Mouse (Mus musculus): ENCODE data around the gene Numbl. TPM values are rescaled to one million over a fixed set of nuclear protein-coding genes. Genes with fewer than 3 reads are reported as not detected.

Numbl gene
- polyA plus RNA-seq, 1 experiment, result 28.8 TPM

DNA sequence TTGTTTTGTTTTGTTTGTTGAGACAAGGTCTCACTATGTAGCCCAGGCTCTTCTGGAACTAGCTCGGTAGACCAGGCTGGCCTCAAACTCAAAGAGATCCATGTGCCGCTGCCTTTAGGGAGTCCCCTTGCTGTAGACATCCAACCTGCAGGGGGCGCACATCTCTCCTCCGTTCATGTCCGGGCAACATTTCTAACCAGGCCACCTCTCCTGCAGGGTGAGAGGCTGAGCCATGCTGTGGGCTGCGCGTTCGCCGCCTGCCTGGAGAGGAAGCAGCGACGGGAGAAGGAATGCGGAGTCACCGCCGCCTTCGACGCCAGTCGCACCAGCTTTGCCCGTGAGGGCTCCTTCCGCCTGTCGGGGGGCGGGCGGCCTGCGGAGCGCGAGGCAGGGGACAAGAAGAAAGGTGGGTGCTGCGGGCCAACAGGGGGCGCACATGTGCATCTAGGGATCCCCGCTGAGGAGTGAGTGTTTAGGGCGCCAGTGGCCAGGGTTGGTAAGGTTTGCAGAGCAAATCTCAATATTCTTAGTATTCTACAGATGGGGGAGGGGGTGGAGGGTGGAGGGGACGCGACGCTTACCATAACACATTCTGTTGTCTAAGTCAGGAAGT lies 15.6 kb downstream of the Numbl start:
- H3K79me2 ChIP-seq (ENCODE audit: control insufficient read depth, insufficient read depth), result no peaks in the 10 kb centered on the region
- H3K36me3 ChIP-seq (ENCODE audit: control insufficient read depth, insufficient read depth), result peaks cover 7% of the 10 kb centered on the region
- H3K27me3 ChIP-seq (ENCODE audit: control insufficient read depth, insufficient read depth, insufficient read length), result no peaks in the 10 kb centered on the region
- H3K4me3 ChIP-seq, result no peak overlapping the region
- H3ac ChIP-seq (ENCODE audit: control insufficient read depth, insufficient read length), result no peak overlapping the region
- H3K4me2 ChIP-seq (ENCODE audit: low read depth), result no peak overlapping the region
- TF ChIP-seq MAX (IDR thresholded peaks at IDR 0.05; ENCODE audit: low read depth) (no peak), MYOD1 (IDR thresholded peaks at IDR 0.05; ENCODE audit: control insufficient read depth in 1 of 3, insufficient read length in 2 of 3, low read depth in 2 of 3) (no peak), SRF (IDR thresholded peaks at IDR 0.05; ENCODE audit: control insufficient read depth, insufficient read length, low read depth) (no peak), USF1 (IDR thresholded peaks at IDR 0.05; ENCODE audit: low read depth) (no peak), MYOG (IDR thresholded peaks at IDR 0.05; ENCODE audit: control insufficient read depth in 1 of 3, insufficient read depth in 1 of 3, insufficient read length in 2 of 3, low read depth in 2 of 3) (no peak), CEBPB (IDR thresholded peaks at IDR 0.05; ENCODE audit: insufficient read depth, poor library complexity, severe bottlenecking) (no peak), E2F4 (IDR thresholded peaks at IDR 0.05; ENCODE audit: insufficient read depth) (no peak), REST (IDR thresholded peaks at IDR 0.05; ENCODE audit: insufficient read depth, insufficient read length) (no peak), TCF12 (IDR thresholded peaks at IDR 0.05; ENCODE audit: insufficient read depth, poor library complexity, severe bottlenecking) (no peak)

DNA sequence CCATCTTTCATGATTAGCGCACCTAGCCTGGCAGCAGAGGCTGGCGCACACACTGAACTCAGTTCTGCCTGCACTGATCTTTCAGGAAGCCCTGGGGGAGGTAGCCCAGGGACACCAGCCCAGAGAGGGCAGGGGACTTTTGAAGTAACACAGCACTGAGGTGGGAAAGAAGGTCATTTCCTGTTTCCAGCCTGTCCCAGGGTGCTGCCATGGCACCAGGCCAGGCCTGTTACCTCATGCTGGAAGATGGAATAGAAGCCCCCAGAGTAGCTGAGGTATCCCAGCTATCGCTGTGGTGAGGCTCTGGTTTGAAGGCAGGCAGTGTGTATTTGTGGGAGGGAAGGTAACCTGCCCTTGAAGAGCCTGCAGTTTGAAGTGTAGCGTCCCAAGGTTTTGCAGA lies 16.7 kb downstream of the Numbl start:
- Histone ChIP-seq H3K36me3 (ENCODE audit: control insufficient read depth, insufficient read depth) (peaks cover 7% of the 10 kb centered on the region), H3K27me3 (ENCODE audit: control insufficient read depth, insufficient read depth, insufficient read length) (no peaks in the 10 kb centered on the region), H3K79me2 (ENCODE audit: control insufficient read depth, insufficient read depth) (no peaks in the 10 kb centered on the region), H3K4me3 (no peak overlapping the region), H3ac (ENCODE audit: control insufficient read depth, insufficient read length) (no peak overlapping the region), H3K4me2 (ENCODE audit: low read depth) (no peak overlapping the region)
- no peak for TF ChIP-seq SRF (IDR thresholded peaks at IDR 0.05; ENCODE audit: control insufficient read depth, insufficient read length, low read depth)
- no peak for TF ChIP-seq POLR2A (IDR thresholded peaks at IDR 0.05; ENCODE audit: insufficient read length, low read depth)
- TF ChIP-seq TCF12 (IDR thresholded peaks at IDR 0.05; ENCODE audit: insufficient read depth, poor library complexity, severe bottlenecking), result no peak
- no peak for TF ChIP-seq MAX (IDR thresholded peaks at IDR 0.05; ENCODE audit: low read depth)
- no peak for TF ChIP-seq POLR2AphosphoS2 (IDR thresholded peaks at IDR 0.05; ENCODE audit: insufficient read length, low read depth)
- TF ChIP-seq CEBPB (IDR thresholded peaks at IDR 0.05; ENCODE audit: insufficient read depth, poor library complexity, severe bottlenecking), result no peak
- TF ChIP-seq USF1 (IDR thresholded peaks at IDR 0.05; ENCODE audit: low read depth), result no peak
- no peak for TF ChIP-seq MYOD1 (IDR thresholded peaks at IDR 0.05; ENCODE audit: control insufficient read depth in 1 of 3, insufficient read length in 2 of 3, low read depth in 2 of 3)
- TF ChIP-seq E2F4 (IDR thresholded peaks at IDR 0.05; ENCODE audit: insufficient read depth), result no peak
- no peak for TF ChIP-seq REST (IDR thresholded peaks at IDR 0.05; ENCODE audit: insufficient read depth, insufficient read length)
- TF ChIP-seq TCF3 (IDR thresholded peaks at IDR 0.05; ENCODE audit: insufficient read length, low read depth), result no peak
- no peak for TF ChIP-seq MYOG (IDR thresholded peaks at IDR 0.05; ENCODE audit: control insufficient read depth in 1 of 3, insufficient read depth in 1 of 3, insufficient read length in 2 of 3, low read depth in 2 of 3)

DNA sequence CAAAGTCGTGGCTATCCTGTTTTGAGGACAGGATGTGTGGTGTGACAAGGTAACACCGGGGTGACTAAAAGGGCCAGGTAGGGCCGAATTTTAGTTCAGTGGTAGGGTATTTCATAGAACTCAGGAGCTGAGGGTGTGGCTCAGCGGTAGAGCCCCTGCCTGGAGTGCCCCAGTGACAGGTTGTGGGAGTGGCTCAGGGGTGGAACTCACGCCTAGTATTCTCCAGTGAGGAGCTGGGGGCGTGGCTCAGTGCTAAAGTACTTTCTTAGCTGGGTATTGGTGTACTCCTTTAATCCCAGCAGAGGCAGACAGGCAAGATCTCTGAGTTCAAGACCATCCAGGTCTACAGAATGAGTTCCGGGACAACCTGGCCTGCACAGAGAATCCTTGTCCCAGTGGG lies 17.8 kb downstream of the Numbl start:
- H3K36me3 ChIP-seq (ENCODE audit: control insufficient read depth, insufficient read depth), result peaks cover 7% of the 10 kb centered on the region
- TF ChIP-seq MAX (IDR thresholded peaks at IDR 0.05; ENCODE audit: low read depth), result no peak
- TF ChIP-seq POLR2AphosphoS2 (IDR thresholded peaks at IDR 0.05; ENCODE audit: insufficient read length, low read depth), result no peak
- TF ChIP-seq MYOD1 (IDR thresholded peaks at IDR 0.05; ENCODE audit: control insufficient read depth in 1 of 3, insufficient read length in 2 of 3, low read depth in 2 of 3), result no peak
- TF ChIP-seq POLR2A (IDR thresholded peaks at IDR 0.05; ENCODE audit: insufficient read length, low read depth), result no peak
- TF ChIP-seq E2F4 (IDR thresholded peaks at IDR 0.05; ENCODE audit: insufficient read depth), result no peak
- no peak for TF ChIP-seq MYOG (IDR thresholded peaks at IDR 0.05; ENCODE audit: control insufficient read depth in 1 of 3, insufficient read depth in 1 of 3, insufficient read length in 2 of 3, low read depth in 2 of 3)
- no peak for TF ChIP-seq TCF3 (IDR thresholded peaks at IDR 0.05; ENCODE audit: insufficient read length, low read depth)
- TF ChIP-seq CEBPB (IDR thresholded peaks at IDR 0.05; ENCODE audit: insufficient read depth, poor library complexity, severe bottlenecking), result no peak
- no peak for TF ChIP-seq USF1 (IDR thresholded peaks at IDR 0.05; ENCODE audit: low read depth)
- no peak for TF ChIP-seq TCF12 (IDR thresholded peaks at IDR 0.05; ENCODE audit: insufficient read depth, poor library complexity, severe bottlenecking)
- TF ChIP-seq REST (IDR thresholded peaks at IDR 0.05; ENCODE audit: insufficient read depth, insufficient read length), result no peak
- no peak for TF ChIP-seq SRF (IDR thresholded peaks at IDR 0.05; ENCODE audit: control insufficient read depth, insufficient read length, low read depth)

DNA sequence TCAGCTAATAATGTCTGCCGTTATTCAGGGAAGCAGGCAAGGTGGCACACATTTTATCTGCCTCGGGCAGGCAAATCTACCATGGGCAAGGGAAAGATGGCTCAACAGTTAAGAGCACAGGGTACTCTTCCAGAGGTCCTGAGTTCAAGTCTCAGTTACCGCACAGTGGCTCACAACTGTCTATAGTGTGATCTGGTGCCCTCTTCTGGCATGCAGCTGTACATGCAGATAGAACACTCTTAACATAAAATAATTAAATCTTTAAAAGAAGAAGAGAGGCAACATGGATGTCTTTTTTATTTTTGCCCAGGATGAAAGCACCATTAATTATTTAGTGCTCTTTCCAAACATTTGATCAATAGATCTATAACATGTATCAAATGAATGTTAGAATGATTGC lies 19.0 kb downstream of the Numbl start:
- H3K4me3 ChIP-seq, result no peak overlapping the region
- H3K36me3 ChIP-seq (ENCODE audit: control insufficient read depth, insufficient read depth), result peaks cover 7% of the 10 kb centered on the region
- H3K79me2 ChIP-seq (ENCODE audit: control insufficient read depth, insufficient read depth), result no peaks in the 10 kb centered on the region
- H3K27me3 ChIP-seq (ENCODE audit: control insufficient read depth, insufficient read depth, insufficient read length), result no peaks in the 10 kb centered on the region
- H3K4me2 ChIP-seq (ENCODE audit: low read depth), result no peak overlapping the region
- no peak for TF ChIP-seq POLR2AphosphoS2 (IDR thresholded peaks at IDR 0.05; ENCODE audit: insufficient read length, low read depth)
- TF ChIP-seq SRF (IDR thresholded peaks at IDR 0.05; ENCODE audit: control insufficient read depth, insufficient read length, low read depth), result no peak
- TF ChIP-seq MYOD1 (IDR thresholded peaks at IDR 0.05; ENCODE audit: control insufficient read depth in 1 of 3, insufficient read length in 2 of 3, low read depth in 2 of 3), result no peak
- no peak for TF ChIP-seq REST (IDR thresholded peaks at IDR 0.05; ENCODE audit: insufficient read depth, insufficient read length)
- TF ChIP-seq POLR2A (IDR thresholded peaks at IDR 0.05; ENCODE audit: insufficient read length, low read depth), result no peak
- no peak overlapping the region for H3ac ChIP-seq (ENCODE audit: control insufficient read depth, insufficient read length)

More for the DNA sequence above, 17.8 kb downstream of the Numbl start:
- H3ac ChIP-seq (ENCODE audit: control insufficient read depth, insufficient read length), result no peak overlapping the region
- no peak overlapping the region for H3K4me2 ChIP-seq (ENCODE audit: low read depth)
- no peaks in the 10 kb centered on the region for H3K27me3 ChIP-seq (ENCODE audit: control insufficient read depth, insufficient read depth, insufficient read length)
- no peak overlapping the region for H3K4me3 ChIP-seq
- no peaks in the 10 kb centered on the region for H3K79me2 ChIP-seq (ENCODE audit: control insufficient read depth, insufficient read depth)

DNA sequence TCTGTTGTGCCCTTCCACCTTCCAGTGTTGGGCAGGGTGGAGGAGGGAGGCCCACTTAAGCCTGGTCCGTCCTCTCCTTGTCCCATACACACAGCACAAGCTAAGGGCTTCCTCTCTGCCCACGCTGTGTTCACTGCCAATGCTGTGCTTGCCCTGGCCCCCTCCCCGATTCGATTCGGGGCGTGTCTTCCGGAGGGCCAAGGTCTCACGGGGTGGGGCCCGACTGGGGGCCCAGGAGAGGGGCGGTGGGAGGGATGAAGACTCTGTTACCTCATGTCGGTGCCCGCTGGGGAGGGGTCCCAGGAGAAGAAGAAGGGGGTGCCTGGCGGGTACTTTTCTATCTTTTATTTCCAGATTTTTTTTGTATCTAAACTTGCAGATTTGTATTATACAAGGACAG lies 23.5 kb downstream of the Numbl start:
- H3K79me2 ChIP-seq (ENCODE audit: control insufficient read depth, insufficient read depth), result no peaks in the 10 kb centered on the region
- no peak overlapping the region for H3K4me3 ChIP-seq
- H3K36me3 ChIP-seq (ENCODE audit: control insufficient read depth, insufficient read depth), result peaks cover 7% of the 10 kb centered on the region
- no peak overlapping the region for H3K4me2 ChIP-seq (ENCODE audit: low read depth)
- H3K27me3 ChIP-seq (ENCODE audit: control insufficient read depth, insufficient read depth, insufficient read length), result no peaks in the 10 kb centered on the region
- TF ChIP-seq MYOG (IDR thresholded peaks at IDR 0.05; ENCODE audit: control insufficient read depth in 1 of 3, insufficient read depth in 1 of 3, insufficient read length in 2 of 3, low read depth in 2 of 3) (no peak), POLR2A (IDR thresholded peaks at IDR 0.05; ENCODE audit: insufficient read length, low read depth) (no peak), CEBPB (IDR thresholded peaks at IDR 0.05; ENCODE audit: insufficient read depth, poor library complexity, severe bottlenecking) (no peak), MAX (IDR thresholded peaks at IDR 0.05; ENCODE audit: low read depth) (no peak), MYOD1 (IDR thresholded peaks at IDR 0.05; ENCODE audit: control insufficient read depth in 1 of 3, insufficient read length in 2 of 3, low read depth in 2 of 3) (no peak), SRF (IDR thresholded peaks at IDR 0.05; ENCODE audit: control insufficient read depth, insufficient read length, low read depth) (no peak), POLR2AphosphoS2 (IDR thresholded peaks at IDR 0.05; ENCODE audit: insufficient read length, low read depth) (no peak), USF1 (IDR thresholded peaks at IDR 0.05; ENCODE audit: low read depth) (no peak), TCF3 (IDR thresholded peaks at IDR 0.05; ENCODE audit: insufficient read length, low read depth) (no peak), E2F4 (IDR thresholded peaks at IDR 0.05; ENCODE audit: insufficient read depth) (no peak), TCF12 (IDR thresholded peaks at IDR 0.05; ENCODE audit: insufficient read depth, poor library complexity, severe bottlenecking) (no peak), REST (IDR thresholded peaks at IDR 0.05; ENCODE audit: insufficient read depth, insufficient read length) (no peak)
- H3ac ChIP-seq (ENCODE audit: control insufficient read depth, insufficient read length), result no peak overlapping the region
